ENCODE assay signal across 9 mouse cellular contexts in genomic region chr17:79471639-79472038, GRCm38 (mm10).
"Had no signal": no experiment of that assay in that cellular context is flagged by ENCODE, and none has a peak within 500 bp of the region (broad histone marks: within the 10 kb centered on the region; RNA-seq: fewer than 3 reads in every experiment).

No protein-coding gene starts in this region.

- H3K9ac ChIP-seq: limb, embryonic 12.5 days; liver, embryonic 14.5 days; midbrain, embryonic 12.5 days; neural tube, embryonic 15.5 days had no signal

- H3K9me3 ChIP-seq: limb, embryonic 12.5 days; midbrain, embryonic 12.5 days; neural tube, embryonic 15.5 days had no signal

- H3K4me2 ChIP-seq: midbrain, embryonic 12.5 days; neural tube, embryonic 15.5 days had no signal

- H3K4me3 ChIP-seq: limb, embryonic 12.5 days; midbrain, embryonic 12.5 days; myocyte; neural tube, embryonic 15.5 days had no signal

- H3K27me3 ChIP-seq: limb, embryonic 12.5 days; midbrain, embryonic 12.5 days; neural tube, embryonic 15.5 days had no signal

- DNase-seq: layer of hippocampus, postnatal 36 days; right cerebral cortex, adult 18-20 months; right cerebral cortex, postnatal 25 days; thymus, postnatal 36 days had no signal

- H3K36me3 ChIP-seq: limb, embryonic 12.5 days; midbrain, embryonic 12.5 days; neural tube, embryonic 15.5 days had no signal

- H3K4me1 ChIP-seq: midbrain, embryonic 12.5 days had no signal

- H3K27ac ChIP-seq: liver, embryonic 14.5 days; midbrain, embryonic 12.5 days; neural tube, embryonic 15.5 days had no signal
